Mouse (Mus musculus): ENCODE results near the gene Ifna5. TPM values are rescaled to one million over a fixed set of nuclear protein-coding genes. Genes with fewer than 3 reads are reported as not detected.
"Not testable (repeated sequence)": the region's sequence is repeated elsewhere in the genome, so short reads cannot be mapped to it uniquely, and the experiment has no call there.

Gene Ifna5
- polyA plus RNA-seq, 1 experiment from 2014 or later: not detected

- not testable (repeated sequence) for H3K4me3 ChIP-seq (ENCODE audit: low read depth, low read length)
Observed at GRCm38 (mm10) chr4:88805761-88806160, 29.6 kb upstream of the Ifna5 start.

GRCm38 (mm10) chr4:88815928-88816327 is 19.4 kb upstream of the Ifna5 start, which contains the start of gene Ifna7:
Ifna7 (plus strand) TSS chr4:88816228.
- no peak within 1 kb of the TSS for H3K4me2 ChIP-seq (ENCODE audit: low read length)
- H3K27me3 ChIP-seq (replicated peaks; ENCODE audit: control insufficient read depth, insufficient read depth, low read length): no peaks in the 10 kb centered on the region
- H3K27ac ChIP-seq (ENCODE audit: low read depth): no peak within 1 kb of the TSS
- no peak within 1 kb of the TSS for H3K4me3 ChIP-seq (ENCODE audit: low read depth, low read length)
- H3K4me1 ChIP-seq (replicated peaks; ENCODE audit: control insufficient read depth, insufficient read depth, low read length): no peaks in the 10 kb centered on the region
- no peak for DNase-seq (ENCODE audit: low spot score)
- H3K9ac ChIP-seq (ENCODE audit: low read length): no peak within 1 kb of the TSS
- H3K36me3 ChIP-seq (ENCODE audit: control insufficient read depth, insufficient read depth, low read length): no peaks in the 10 kb centered on the region
- H3K9me3 ChIP-seq (ENCODE audit: control insufficient read depth, low read length): no peaks in the 10 kb centered on the region
- 64% methylated on average over 3 of the region's 3 CpGs for WGBS
- ATAC-seq (replicated peaks; ENCODE audit: low FRiP score, low TSS enrichment, low read depth): no peak

More at GRCm38 (mm10) chr4:88805761-88806160, 29.6 kb upstream of the Ifna5 start:
- not testable (repeated sequence) for H3K36me3 ChIP-seq (ENCODE audit: control insufficient read depth, insufficient read depth, low read length); H3K4me1 ChIP-seq (replicated peaks; ENCODE audit: control insufficient read depth, insufficient read depth, low read length); H3K9me3 ChIP-seq (ENCODE audit: control insufficient read depth, low read length); H3K9ac ChIP-seq (ENCODE audit: low read length); H3K27me3 ChIP-seq (replicated peaks; ENCODE audit: control insufficient read depth, insufficient read depth, low read length); H3K27ac ChIP-seq (ENCODE audit: low read depth); ATAC-seq (replicated peaks; ENCODE audit: low FRiP score, low TSS enrichment, low read depth); DNase-seq (ENCODE audit: low spot score); H3K4me2 ChIP-seq (ENCODE audit: low read length)
- 1% methylated on average over 9 of the region's 34 CpGs for WGBS

GRCm38 (mm10) chr4:88819659-88820058 is 15.7 kb upstream of the Ifna5 start, which contains the start of gene Ifna11:
Ifna11 (plus strand) TSS chr4:88819959.
- no peaks in the 10 kb centered on the region for H3K9me3 ChIP-seq (ENCODE audit: control insufficient read depth, low read length)

GRCm38 (mm10) chr4:88822995-88823394 is 12.3 kb upstream of the Ifna5 start:
- H3K9me3 ChIP-seq (ENCODE audit: control insufficient read depth, low read length): no peaks in the 10 kb centered on the region
- no peaks in the 10 kb centered on the region for H3K27me3 ChIP-seq (replicated peaks; ENCODE audit: control insufficient read depth, insufficient read depth, low read length)
- ATAC-seq (replicated peaks; ENCODE audit: low FRiP score, low TSS enrichment, low read depth): no peak
- H3K9ac ChIP-seq (ENCODE audit: low read length): no peak overlapping the region
- H3K27ac ChIP-seq (ENCODE audit: low read depth): no peak overlapping the region
- no peak overlapping the region for H3K4me3 ChIP-seq (ENCODE audit: low read depth, low read length)
- no peaks in the 10 kb centered on the region for H3K4me1 ChIP-seq (replicated peaks; ENCODE audit: control insufficient read depth, insufficient read depth, low read length)
- H3K36me3 ChIP-seq (ENCODE audit: control insufficient read depth, insufficient read depth, low read length): no peaks in the 10 kb centered on the region
- DNase-seq (ENCODE audit: low spot score): no peak
- H3K4me2 ChIP-seq (ENCODE audit: low read length): no peak overlapping the region
- 24% methylated on average over 4 of the region's 4 CpGs for WGBS

More at GRCm38 (mm10) chr4:88819659-88820058, 15.7 kb upstream of the Ifna5 start, which contains the start of gene Ifna11:
- no peak within 1 kb of the TSS for H3K9ac ChIP-seq (ENCODE audit: low read length)
- no peaks in the 10 kb centered on the region for H3K27me3 ChIP-seq (replicated peaks; ENCODE audit: control insufficient read depth, insufficient read depth, low read length)
- no peak within 1 kb of the TSS for H3K4me2 ChIP-seq (ENCODE audit: low read length)
- H3K4me1 ChIP-seq (replicated peaks; ENCODE audit: control insufficient read depth, insufficient read depth, low read length): no peaks in the 10 kb centered on the region
- no peak within 1 kb of the TSS for H3K4me3 ChIP-seq (ENCODE audit: low read depth, low read length)
- no peak within 1 kb of the TSS for H3K27ac ChIP-seq (ENCODE audit: low read depth)
- 91% methylated on average over 1 of the region's 1 CpGs for WGBS
- DNase-seq (ENCODE audit: low spot score) (no peak), ATAC-seq (replicated peaks; ENCODE audit: low FRiP score, low TSS enrichment, low read depth) (no peak)
- H3K36me3 ChIP-seq (ENCODE audit: control insufficient read depth, insufficient read depth, low read length): no peaks in the 10 kb centered on the region

- not testable (repeated sequence) for H3K9ac ChIP-seq (ENCODE audit: low read length); H3K27ac ChIP-seq (ENCODE audit: low read depth); H3K4me3 ChIP-seq (ENCODE audit: low read depth, low read length); H3K4me2 ChIP-seq (ENCODE audit: low read length); H3K4me1 ChIP-seq (replicated peaks; ENCODE audit: control insufficient read depth, insufficient read depth, low read length); H3K9me3 ChIP-seq (ENCODE audit: control insufficient read depth, low read length); H3K27me3 ChIP-seq (replicated peaks; ENCODE audit: control insufficient read depth, insufficient read depth, low read length); H3K36me3 ChIP-seq (ENCODE audit: control insufficient read depth, insufficient read depth, low read length); ATAC-seq (replicated peaks; ENCODE audit: low FRiP score, low TSS enrichment, low read depth); DNase-seq (ENCODE audit: low spot score)
Observed at GRCm38 (mm10) chr4:88827116-88827515, 8.2 kb upstream of the Ifna5 start, which contains the start of gene Ifna6. Ifna6 (plus strand) TSS chr4:88827416.

- Histone ChIP-seq H3K4me1 (replicated peaks; ENCODE audit: control insufficient read depth, insufficient read depth, low read length) (no peaks in the 10 kb centered on the region), H3K4me3 (ENCODE audit: low read depth, low read length) (no peak overlapping the region), H3K4me2 (ENCODE audit: low read length) (no peak overlapping the region), H3K27me3 (replicated peaks; ENCODE audit: control insufficient read depth, insufficient read depth, low read length) (no peaks in the 10 kb centered on the region), H3K9me3 (ENCODE audit: control insufficient read depth, low read length) (no peaks in the 10 kb centered on the region), H3K36me3 (ENCODE audit: control insufficient read depth, insufficient read depth, low read length) (no peaks in the 10 kb centered on the region), H3K27ac (ENCODE audit: low read depth) (no peak overlapping the region), H3K9ac (ENCODE audit: low read length) (no peak overlapping the region)
- no peak for ATAC-seq (replicated peaks; ENCODE audit: low FRiP score, low TSS enrichment, low read depth)
- DNase-seq (ENCODE audit: low spot score): no peak
- 26% methylated on average over 4 of the region's 4 CpGs for WGBS
Observed at GRCm38 (mm10) chr4:88830523-88830922, 4.8 kb upstream of the Ifna5 start.

GRCm38 (mm10) chr4:88838828-88839227 is 3.5 kb downstream of the Ifna5 start:
- WGBS: 41% methylated on average over 3 of the region's 3 CpGs
- H3K4me2 ChIP-seq (ENCODE audit: low read length): no peak overlapping the region
- H3K4me1 ChIP-seq (replicated peaks; ENCODE audit: control insufficient read depth, insufficient read depth, low read length): no peaks in the 10 kb centered on the region
- no peak for DNase-seq (ENCODE audit: low spot score)
- no peak for ATAC-seq (replicated peaks; ENCODE audit: low FRiP score, low TSS enrichment, low read depth)
- H3K9me3 ChIP-seq (ENCODE audit: control insufficient read depth, low read length): no peaks in the 10 kb centered on the region
- no peak overlapping the region for H3K27ac ChIP-seq (ENCODE audit: low read depth)
- no peak overlapping the region for H3K4me3 ChIP-seq (ENCODE audit: low read depth, low read length)
- no peaks in the 10 kb centered on the region for H3K27me3 ChIP-seq (replicated peaks; ENCODE audit: control insufficient read depth, insufficient read depth, low read length)
- no peaks in the 10 kb centered on the region for H3K36me3 ChIP-seq (ENCODE audit: control insufficient read depth, insufficient read depth, low read length)
- no peak overlapping the region for H3K9ac ChIP-seq (ENCODE audit: low read length)

GRCm38 (mm10) chr4:88840058-88840457 is 4.7 kb downstream of the Ifna5 start:
- no peak overlapping the region for H3K9ac ChIP-seq (ENCODE audit: low read length)
- WGBS: 77% methylated on average over 3 of the region's 3 CpGs

GRCm38 (mm10) chr4:88841438-88841911 is 6.2 kb downstream of the Ifna5 start, which contains the start of gene Ifna4:
Ifna4 (plus strand) TSS chr4:88841861.
- 59% methylated on average over 2 of the region's 2 CpGs for WGBS
- Histone ChIP-seq H3K27me3 (replicated peaks; ENCODE audit: control insufficient read depth, insufficient read depth, low read length) (no peaks in the 10 kb centered on the region), H3K4me3 (ENCODE audit: low read depth, low read length) (no peak within 1 kb of the TSS), H3K4me1 (replicated peaks; ENCODE audit: control insufficient read depth, insufficient read depth, low read length) (no peaks in the 10 kb centered on the region), H3K27ac (ENCODE audit: low read depth) (no peak within 1 kb of the TSS), H3K36me3 (ENCODE audit: control insufficient read depth, insufficient read depth, low read length) (no peaks in the 10 kb centered on the region), H3K9ac (ENCODE audit: low read length) (no peak within 1 kb of the TSS), H3K4me2 (ENCODE audit: low read length) (no peak within 1 kb of the TSS), H3K9me3 (ENCODE audit: control insufficient read depth, low read length) (no peaks in the 10 kb centered on the region)
- DNase-seq (ENCODE audit: low spot score): no peak
- no peak for ATAC-seq (replicated peaks; ENCODE audit: low FRiP score, low TSS enrichment, low read depth)

More at GRCm38 (mm10) chr4:88840058-88840457, 4.7 kb downstream of the Ifna5 start:
- no peaks in the 10 kb centered on the region for H3K36me3 ChIP-seq (ENCODE audit: control insufficient read depth, insufficient read depth, low read length)
- DNase-seq (ENCODE audit: low spot score) (no peak), ATAC-seq (replicated peaks; ENCODE audit: low FRiP score, low TSS enrichment, low read depth) (no peak)
- no peak overlapping the region for H3K4me3 ChIP-seq (ENCODE audit: low read depth, low read length)
- H3K27ac ChIP-seq (ENCODE audit: low read depth): no peak overlapping the region
- H3K27me3 ChIP-seq (replicated peaks; ENCODE audit: control insufficient read depth, insufficient read depth, low read length): no peaks in the 10 kb centered on the region
- H3K9me3 ChIP-seq (ENCODE audit: control insufficient read depth, low read length): no peaks in the 10 kb centered on the region
- no peak overlapping the region for H3K4me2 ChIP-seq (ENCODE audit: low read length)
- no peaks in the 10 kb centered on the region for H3K4me1 ChIP-seq (replicated peaks; ENCODE audit: control insufficient read depth, insufficient read depth, low read length)

Data from intestine, embryonic 14.5 days (tissue).